Mouse (Mus musculus) hindbrain, embryonic 12.5 days (tissue): ENCODE results near the gene Nsg2. TPM values are rescaled to one million over a fixed set of nuclear protein-coding genes. Genes with fewer than 3 reads are reported as not detected.
A peak's percentile ranks its signal among the peaks of the same experiment; 100 is the strongest.

Experiments
- ATAC-seq: fragments of 200-750 bp; cut with Nextera tagmentation; 2 replicates; pipeline ENCODE4 v1.8.0; 2017; ENCODE audit warnings: moderate TSS enrichment; ENCODE audit not compliant: low FRiP score
- H3K27ac ChIP-seq: fragments of 300-500 bp; sonication (generic); 2 replicates; pipeline ENCODE4 v1.5.1; 2016; ENCODE audit warnings: mild to moderate bottlenecking
- H3K27me3 ChIP-seq: fragments of 300-500 bp; sonication (generic); 2 replicates; pipeline ENCODE4 v1.6.1; 2016; ENCODE audit warnings: mild to moderate bottlenecking
- H3K36me3 ChIP-seq: fragments of 300-500 bp; sonication (generic); 2 replicates; pipeline ENCODE4 v1.6.1; 2016; ENCODE audit warnings: mild to moderate bottlenecking
- H3K4me1 ChIP-seq: fragments of 300-500 bp; sonication (generic); 2 replicates; pipeline ENCODE4 v1.6.1; 2016
- H3K4me2 ChIP-seq: fragments of 300-500 bp; sonication (generic); replicated peaks from 2 replicates; pipeline ENCODE4 v1.6.1; 2016; ENCODE audit warnings: mild to moderate bottlenecking
- H3K4me3 ChIP-seq: fragments of 300-500 bp; sonication (generic); 2 replicates; pipeline ENCODE4 v1.5.1; 2016; ENCODE audit warnings: mild to moderate bottlenecking
- H3K9ac ChIP-seq: fragments of 300-500 bp; sonication (generic); 2 replicates; pipeline ENCODE4 v1.6.1; 2016; ENCODE audit warnings: mild to moderate bottlenecking, moderate library complexity
- H3K9me3 ChIP-seq: fragments of 300-500 bp; sonication (generic); replicated peaks from 2 replicates; pipeline ENCODE4 v1.6.1; 2016; ENCODE audit warnings: mild to moderate bottlenecking
- WGBS: fragments of 180-500 bp; shearing (Covaris S2); methylation state at CpG from one replicate; pipeline ENCODE4 v1.1.7; 2016; 5-methylcytosine and 5-hydroxymethylcytosine counted together
- polyA plus RNA-seq: library from polyadenylated mRNA; unstranded; fragments of >200 nt; fragmentation: Nextera tagmentation; extraction: Ambion mirVana; gene quantifications from 2 replicates; pipeline ENCODE4 v1.2.1, GENCODE M21; 2016

Nsg2 gene
- polyA plus RNA-seq, 1 experiment from 2014 or later = 190 TPM

DNA sequence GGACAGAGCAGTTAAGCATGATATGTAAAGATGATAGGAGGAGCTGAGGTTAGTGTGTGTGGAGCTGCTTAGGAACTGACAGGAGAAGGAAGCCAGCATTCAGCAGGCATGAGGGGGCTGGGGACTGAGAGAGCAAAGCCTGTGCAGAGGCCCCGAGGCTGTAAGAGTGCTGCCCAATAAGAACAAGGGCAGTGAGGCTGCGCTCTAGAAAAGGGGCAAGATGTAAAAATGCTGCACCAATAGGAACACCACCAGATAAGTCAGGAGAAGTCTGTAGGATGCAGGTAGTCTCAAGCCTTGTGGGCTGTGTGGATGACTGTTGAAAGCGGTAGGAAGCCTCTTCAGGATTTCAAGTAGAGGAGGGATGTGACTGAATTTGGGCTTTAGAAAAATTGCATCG is 17.9 kb downstream of the Nsg2 start:
- no peaks in the 10 kb centered on the region for H3K27me3 ChIP-seq
- 63% methylated on average over 4 of the region's 4 CpGs for WGBS
- no peak overlapping the region for H3K4me2 ChIP-seq
- peaks cover 30% of the 10 kb centered on the region for H3K36me3 ChIP-seq
- H3K4me3 ChIP-seq = no peak overlapping the region
- no peak for ATAC-seq
- no peaks in the 10 kb centered on the region for H3K9me3 ChIP-seq
- peaks cover 45% of the 10 kb centered on the region for H3K4me1 ChIP-seq
- no peak overlapping the region for H3K9ac ChIP-seq
- 0 out of 2 replicates have a peak overlapping the region, but pooled peaks have one; percentile 55 for H3K27ac ChIP-seq

DNA sequence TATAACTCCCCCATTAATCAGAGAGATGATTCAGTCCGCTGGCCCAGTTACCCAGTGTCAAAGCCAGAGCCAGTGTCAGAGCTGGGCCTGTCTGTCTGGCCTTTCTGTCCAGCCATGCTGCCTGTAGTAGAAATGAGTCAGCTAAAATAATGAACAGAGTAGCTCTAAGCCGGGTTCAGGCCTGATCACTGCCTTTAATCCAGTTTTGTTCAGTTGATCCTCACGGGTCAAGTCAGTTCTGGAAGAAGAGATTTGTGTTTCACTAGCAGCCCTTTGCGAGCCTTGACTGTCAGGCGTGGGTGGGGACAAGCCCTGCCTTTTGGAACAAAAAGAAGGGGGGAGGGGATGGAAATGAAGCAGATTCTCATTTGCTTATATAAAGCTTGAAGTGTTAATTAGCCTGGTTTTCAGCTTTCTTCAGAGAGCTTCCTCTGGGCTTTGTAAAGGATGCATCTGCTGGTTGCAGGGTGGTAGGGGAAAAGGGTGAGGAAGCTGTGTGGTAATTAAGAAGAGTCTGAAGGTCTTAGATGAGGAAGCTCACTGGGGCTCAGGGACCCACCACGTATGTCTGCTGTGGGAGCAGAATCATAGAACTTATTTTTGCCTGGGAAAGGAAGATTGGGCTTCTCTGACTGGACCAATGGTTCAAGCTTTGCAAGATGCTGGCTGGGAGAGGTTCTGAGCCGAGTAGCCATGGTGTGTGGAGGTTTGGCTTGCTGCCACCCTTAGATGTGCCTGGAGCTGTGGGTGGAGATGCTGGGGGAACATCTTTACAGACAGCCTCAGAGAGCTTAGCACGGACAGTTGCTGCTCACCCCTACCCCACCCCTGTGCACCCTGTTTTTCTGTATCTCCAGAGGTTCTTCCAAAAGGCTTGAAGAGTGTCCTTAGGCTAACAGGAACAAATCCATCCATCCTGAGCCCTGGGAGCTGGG is 20.0 kb downstream of the Nsg2 start:
- no peak overlapping the region for H3K9ac ChIP-seq
- peak; percentile 51 for ATAC-seq

DNA sequence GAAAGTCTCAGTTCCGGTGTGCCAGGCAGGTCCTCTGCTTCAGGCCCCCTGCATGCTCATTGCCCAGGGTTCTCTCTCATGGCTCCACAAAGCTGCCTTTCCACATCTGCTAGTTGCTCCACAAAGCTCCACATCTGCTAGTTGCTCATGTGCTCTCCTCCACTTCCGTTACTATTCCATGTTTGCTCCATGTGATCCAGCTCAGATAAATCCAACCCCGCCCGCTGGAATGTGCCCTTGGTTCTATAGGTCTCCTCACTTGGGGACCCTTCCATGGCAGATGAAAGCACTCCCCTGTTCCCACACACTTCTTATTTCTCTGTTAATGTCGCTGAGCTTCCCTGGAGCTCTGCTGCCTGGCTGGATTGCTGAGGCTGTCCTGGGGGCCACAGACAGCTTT is 26.4 kb downstream of the Nsg2 start:
- Histone ChIP-seq H3K9me3 (no peaks in the 10 kb centered on the region), H3K4me3 (no peak overlapping the region), H3K9ac (no peak overlapping the region), H3K27me3 (no peaks in the 10 kb centered on the region), H3K4me1 (peaks cover 44% of the 10 kb centered on the region), H3K36me3 (peaks cover 5% of the 10 kb centered on the region; the same call in 1 of the 2 replicates), H3K4me2 (no peak overlapping the region), H3K27ac (peak overlapping the region; percentile 84)
- WGBS = 62% methylated on average over 5 of the region's 5 CpGs
- ATAC-seq = no peak

More for the DNA sequence above, 20.0 kb downstream of the Nsg2 start:
- H3K4me1 ChIP-seq = peaks cover 51% of the 10 kb centered on the region
- H3K4me2 ChIP-seq = no peak overlapping the region
- H3K36me3 ChIP-seq = peaks cover 22% of the 10 kb centered on the region
- H3K4me3 ChIP-seq = no peak overlapping the region
- no peaks in the 10 kb centered on the region for H3K27me3 ChIP-seq
- 33% methylated on average over 8 of the region's 8 CpGs for WGBS
- H3K9me3 ChIP-seq = no peaks in the 10 kb centered on the region
- H3K27ac ChIP-seq = peak overlapping the region; percentile 71

DNA sequence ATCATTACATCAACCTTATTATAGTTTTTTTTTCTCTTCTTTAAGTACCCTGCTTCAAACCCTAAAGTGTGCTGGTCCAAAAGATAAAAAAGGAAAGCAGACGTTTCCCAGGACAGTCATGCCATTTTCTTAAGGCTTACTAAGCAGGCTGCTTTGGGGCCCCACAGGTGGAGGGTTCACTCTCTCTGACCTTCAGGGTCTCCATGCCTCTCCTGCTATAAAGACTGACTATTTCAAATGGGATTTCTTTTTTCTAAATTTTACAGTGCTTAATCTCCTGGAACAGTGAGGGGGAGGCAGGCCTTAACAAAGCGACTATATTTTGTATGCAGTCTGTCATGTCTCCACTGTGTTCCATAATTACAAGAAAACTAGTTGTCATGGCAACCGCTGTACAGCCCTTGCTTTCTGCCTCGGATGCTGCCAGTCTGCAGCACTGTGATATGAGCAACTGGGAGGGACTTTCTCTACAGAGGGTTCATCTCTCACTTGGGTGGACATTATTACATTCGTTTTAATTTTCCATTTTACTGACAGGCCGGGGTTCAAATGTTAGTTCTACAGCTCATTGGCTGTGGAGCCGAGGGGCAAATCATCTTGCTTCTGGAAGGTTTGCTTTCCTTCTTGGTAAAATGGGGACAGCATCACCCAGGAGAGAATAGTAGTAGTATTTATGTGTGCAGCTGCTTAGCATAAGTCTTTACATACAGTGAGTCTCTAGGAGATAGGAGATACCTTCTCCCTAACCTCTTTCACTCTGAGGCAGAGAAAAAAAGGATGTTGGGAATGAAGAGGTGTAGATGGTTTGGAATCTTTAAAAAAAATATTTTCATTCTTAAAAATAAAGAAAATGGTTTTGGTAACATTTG is 27.4 kb downstream of the Nsg2 start:
- H3K36me3 ChIP-seq = peaks cover 5% of the 10 kb centered on the region; the same call in 1 of the 2 replicates
- 0 out of 2 replicates have a peak overlapping the region, but pooled peaks have one; percentile 8 for H3K4me2 ChIP-seq
- ATAC-seq = peak; percentile 90
- no peaks in the 10 kb centered on the region for H3K9me3 ChIP-seq
- peaks cover 44% of the 10 kb centered on the region for H3K4me1 ChIP-seq
- H3K27me3 ChIP-seq = no peaks in the 10 kb centered on the region
- H3K4me3 ChIP-seq = no peak overlapping the region
- WGBS = 36% methylated on average over 7 of the region's 7 CpGs
- peak overlapping the region; percentile 84 for H3K27ac ChIP-seq
- H3K9ac ChIP-seq = no peak overlapping the region

DNA sequence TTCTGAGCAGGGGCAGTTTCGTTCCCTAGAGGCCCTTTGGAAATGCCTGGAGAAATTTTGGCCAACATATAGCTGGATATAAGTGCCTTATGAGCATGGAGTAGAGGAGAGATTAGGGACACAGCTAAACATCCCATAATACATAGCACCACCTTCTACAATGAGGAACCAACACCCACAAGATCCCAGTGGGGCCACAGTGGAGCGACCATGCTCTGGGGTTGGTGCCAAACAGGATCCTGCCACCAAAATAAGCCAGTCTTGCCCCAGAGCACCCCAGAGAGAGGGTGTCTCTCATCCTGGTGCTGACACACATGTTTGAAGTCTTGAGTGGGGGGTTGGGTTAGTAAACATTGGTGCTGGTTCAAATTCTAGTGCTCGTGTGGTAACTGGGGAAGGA is 28.3 kb downstream of the Nsg2 start:
- no peaks in the 10 kb centered on the region for H3K27me3 ChIP-seq
- no peak overlapping the region for H3K4me3 ChIP-seq
- no peak for ATAC-seq
- WGBS = 85% methylated on average over 3 of the region's 3 CpGs
- H3K9ac ChIP-seq = no peak overlapping the region
- H3K4me2 ChIP-seq = no peak overlapping the region
- peak overlapping the region; percentile 30 for H3K27ac ChIP-seq
- H3K9me3 ChIP-seq = no peaks in the 10 kb centered on the region
- peaks cover 46% of the 10 kb centered on the region for H3K4me1 ChIP-seq
- peaks cover 5% of the 10 kb centered on the region; the same call in 1 of the 2 replicates for H3K36me3 ChIP-seq

DNA sequence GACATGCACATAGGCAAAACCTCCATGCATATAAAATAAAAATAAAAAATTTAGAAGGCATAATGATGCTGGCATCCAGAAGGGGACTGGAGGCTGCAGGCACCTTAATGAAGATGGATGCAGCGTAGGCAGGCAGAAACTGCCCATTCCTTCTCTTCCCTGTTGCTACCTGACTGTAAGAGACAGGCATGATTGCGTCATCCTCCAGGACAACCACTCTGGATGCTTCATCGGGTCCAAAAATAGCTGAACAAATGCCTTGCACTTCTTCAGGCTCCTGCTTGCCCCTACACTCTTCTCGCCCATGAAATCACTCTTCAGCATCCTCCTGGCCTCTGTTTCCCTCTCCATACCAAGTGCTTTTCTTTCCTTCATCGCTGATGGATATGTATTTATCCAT is 29.1 kb downstream of the Nsg2 start:
- Histone ChIP-seq H3K4me1 (peaks cover 46% of the 10 kb centered on the region), H3K4me2 (no peak overlapping the region), H3K27ac (no peak overlapping the region), H3K27me3 (no peaks in the 10 kb centered on the region), H3K9me3 (no peaks in the 10 kb centered on the region), H3K9ac (no peak overlapping the region), H3K36me3 (peaks cover 5% of the 10 kb centered on the region; the same call in 1 of the 2 replicates), H3K4me3 (no peak overlapping the region)
- WGBS = 87% methylated on average over 5 of the region's 5 CpGs
- no peak for ATAC-seq

DNA sequence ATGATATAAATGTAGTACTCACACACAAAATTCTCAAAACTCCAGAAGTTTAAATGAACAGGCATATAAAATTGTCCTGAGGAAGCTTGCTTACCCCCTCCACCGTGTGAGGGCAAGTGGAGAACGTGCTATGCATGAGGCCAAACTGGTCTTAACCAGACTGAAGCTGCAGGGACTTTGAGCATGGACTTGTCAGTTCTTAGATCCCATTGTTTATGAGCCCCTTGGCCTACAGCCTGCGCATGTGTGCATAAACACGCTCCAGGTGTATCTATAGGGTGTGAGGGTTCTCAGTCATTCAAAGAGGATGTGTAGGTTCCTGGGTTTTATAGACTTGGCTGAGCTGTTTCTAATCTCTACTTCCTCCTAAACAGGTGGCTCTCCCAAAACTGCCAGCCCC is 31.1 kb downstream of the Nsg2 start:
- Histone ChIP-seq H3K4me2 (no peak overlapping the region), H3K36me3 (peaks cover 8% of the 10 kb centered on the region; the same call in 1 of the 2 replicates), H3K9me3 (no peaks in the 10 kb centered on the region), H3K27me3 (no peaks in the 10 kb centered on the region), H3K4me3 (no peak overlapping the region), H3K27ac (no peak overlapping the region), H3K9ac (no peak overlapping the region), H3K4me1 (peaks cover 47% of the 10 kb centered on the region)
- WGBS = 89% methylated on average over 4 of the region's 4 CpGs
- ATAC-seq = no peak

DNA sequence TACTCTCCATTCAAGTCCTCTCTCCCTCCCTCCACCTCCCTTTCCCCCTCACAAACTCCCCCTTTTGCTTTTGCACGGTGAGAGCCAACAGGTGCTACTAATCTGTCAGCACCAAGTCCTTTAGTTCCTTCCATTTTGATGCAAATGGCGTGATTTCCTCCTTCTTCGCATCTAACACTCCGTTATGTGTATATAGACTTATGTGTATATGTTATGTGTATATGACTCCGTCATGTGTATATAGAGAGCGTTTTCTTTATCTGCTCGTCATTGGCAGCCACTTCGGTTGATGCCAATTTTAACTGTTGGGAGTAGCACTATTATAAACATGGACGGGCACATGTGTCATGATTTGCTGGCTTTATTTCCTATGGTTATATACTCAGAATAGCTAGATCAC is 31.8 kb downstream of the Nsg2 start:
- no peaks in the 10 kb centered on the region for H3K27me3 ChIP-seq
- H3K9ac ChIP-seq = no peak overlapping the region
- no peak overlapping the region for H3K27ac ChIP-seq
- H3K4me3 ChIP-seq = no peak overlapping the region
- H3K4me1 ChIP-seq = peaks cover 40% of the 10 kb centered on the region
- 83% methylated on average over 9 of the region's 9 CpGs for WGBS
- H3K9me3 ChIP-seq = no peaks in the 10 kb centered on the region
- no peak overlapping the region for H3K4me2 ChIP-seq
- no peak for ATAC-seq
- peaks cover 8% of the 10 kb centered on the region; the same call in 1 of the 2 replicates for H3K36me3 ChIP-seq

DNA sequence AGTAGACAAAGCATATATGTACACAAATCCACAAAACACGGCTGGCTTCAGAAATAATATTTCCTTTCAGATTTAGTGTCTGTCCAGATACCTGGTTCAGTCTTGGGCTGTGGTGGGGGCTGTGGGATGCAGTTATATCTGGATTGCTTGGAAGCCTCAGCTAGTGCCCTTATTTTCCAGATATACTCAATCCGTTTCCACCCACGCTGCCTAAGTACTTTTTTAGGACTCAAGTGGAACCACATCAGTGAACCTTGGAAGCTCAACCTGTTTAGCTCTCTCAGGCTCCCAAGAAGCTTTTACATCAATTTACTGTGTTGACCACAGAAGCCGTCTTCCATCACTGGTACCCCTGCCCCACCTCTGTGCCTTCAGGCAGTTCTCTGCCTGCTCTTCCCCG is 35.6 kb downstream of the Nsg2 start:
- Histone ChIP-seq H3K9ac (no peak overlapping the region), H3K4me3 (no peak overlapping the region), H3K27ac (0 out of 2 replicates have a peak overlapping the region, but pooled peaks have one; percentile 35), H3K36me3 (peaks cover 8% of the 10 kb centered on the region; the same call in 1 of the 2 replicates), H3K27me3 (no peaks in the 10 kb centered on the region), H3K4me2 (no peak overlapping the region), H3K9me3 (no peaks in the 10 kb centered on the region), H3K4me1 (peaks cover 37% of the 10 kb centered on the region)
- ATAC-seq = no peak
- 76% methylated on average over 5 of the region's 5 CpGs for WGBS

DNA sequence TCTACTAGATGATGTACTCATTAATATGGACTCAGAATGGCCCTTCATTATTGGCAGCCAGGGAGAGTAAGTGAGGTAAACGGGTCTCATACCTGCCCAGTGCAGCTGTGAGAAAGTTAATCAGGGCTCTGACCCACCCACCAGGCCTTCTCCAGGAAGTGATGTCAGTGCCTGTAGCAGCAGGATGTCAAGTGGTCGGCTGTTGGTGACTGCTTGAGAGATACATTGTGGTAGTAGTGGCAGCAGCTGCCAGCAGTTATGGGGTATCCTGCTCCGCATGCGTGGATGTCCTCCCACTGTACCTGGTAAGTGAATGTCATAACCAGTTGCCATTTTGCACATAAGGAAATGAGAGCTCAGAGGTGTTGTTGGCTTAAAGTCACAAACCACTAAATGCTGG is 39.4 kb downstream of the Nsg2 start:
- Histone ChIP-seq H3K27me3 (no peaks in the 10 kb centered on the region), H3K9ac (no peak overlapping the region), H3K9me3 (no peaks in the 10 kb centered on the region), H3K27ac (peak overlapping the region; percentile 68), H3K4me2 (no peak overlapping the region), H3K4me3 (no peak overlapping the region), H3K4me1 (peaks cover 31% of the 10 kb centered on the region), H3K36me3 (peaks cover 15% of the 10 kb centered on the region; the same call in 1 of the 2 replicates)
- 71% methylated on average over 4 of the region's 4 CpGs for WGBS
- no peak for ATAC-seq

DNA sequence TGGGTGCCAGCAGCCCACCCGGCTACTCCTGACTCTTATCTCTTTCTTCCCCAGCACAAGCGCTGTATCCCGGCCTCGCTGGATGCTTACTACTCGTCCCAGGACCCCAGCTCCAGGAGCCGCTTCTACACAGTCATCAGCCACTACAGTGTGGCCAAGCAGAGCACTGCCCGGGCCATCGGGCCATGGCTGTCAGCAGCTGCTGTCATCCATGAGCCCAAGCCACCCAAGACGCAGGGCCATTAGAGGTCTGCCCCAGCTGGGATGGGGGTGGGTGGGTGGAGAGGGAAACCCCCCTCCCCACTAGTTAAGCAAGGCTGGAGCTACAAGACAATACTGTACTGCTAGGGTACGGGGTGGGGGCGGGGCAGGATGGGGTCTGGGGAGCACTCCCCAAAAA is 57.1 kb downstream of the Nsg2 start:
- H3K36me3 ChIP-seq = peaks cover 41% of the 10 kb centered on the region
- no peak overlapping the region for H3K27ac ChIP-seq
- H3K4me2 ChIP-seq = peak overlapping the region; percentile 15; the same call in 1 of the 2 replicates
- peak overlapping the region; percentile 27; the same call in 1 of the 2 replicates for H3K9ac ChIP-seq
- 57% methylated on average over 11 of the region's 11 CpGs for WGBS
- H3K9me3 ChIP-seq = no peaks in the 10 kb centered on the region
- H3K4me3 ChIP-seq = no peak overlapping the region
- ATAC-seq = peak; percentile 70
- H3K27me3 ChIP-seq = peaks cover 4% of the 10 kb centered on the region; the same call in 1 of the 2 replicates
- H3K4me1 ChIP-seq = peaks cover 13% of the 10 kb centered on the region

DNA sequence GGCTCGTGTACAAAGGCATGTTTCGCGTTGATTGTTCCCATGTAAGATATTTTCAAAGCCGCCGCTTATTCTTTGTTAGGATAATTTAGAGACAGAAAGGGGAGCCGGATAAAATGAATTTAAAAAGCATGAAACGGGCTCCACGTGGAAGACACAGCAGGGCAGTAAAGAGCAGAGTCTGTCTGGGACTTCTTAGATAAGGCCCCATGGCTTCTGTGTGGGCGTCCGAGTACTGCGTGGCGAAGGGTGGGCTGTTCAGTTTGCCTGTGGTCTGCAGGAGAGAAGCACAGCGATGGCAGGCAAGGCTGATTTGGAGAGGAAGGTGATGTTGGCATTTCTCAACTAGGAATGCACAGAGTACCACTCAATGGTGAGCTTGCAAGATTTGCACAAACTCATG is 57.6 kb downstream of the Nsg2 start:
- Histone ChIP-seq H3K4me3 (no peak overlapping the region), H3K36me3 (peaks cover 41% of the 10 kb centered on the region), H3K9me3 (no peaks in the 10 kb centered on the region), H3K27me3 (peaks cover 4% of the 10 kb centered on the region; the same call in 1 of the 2 replicates), H3K4me2 (0 out of 2 replicates have a peak overlapping the region, but pooled peaks have one; percentile 15), H3K9ac (no peak overlapping the region), H3K27ac (0 out of 2 replicates have a peak overlapping the region, but pooled peaks have one; percentile 17), H3K4me1 (peaks cover 13% of the 10 kb centered on the region)
- ATAC-seq = peak; percentile 41; the same call in 1 of the 2 replicates
- WGBS = 41% methylated on average over 13 of the region's 13 CpGs
